Mouse (Mus musculus): Measurements from ENCODE around the gene Bphl.

DNA sequence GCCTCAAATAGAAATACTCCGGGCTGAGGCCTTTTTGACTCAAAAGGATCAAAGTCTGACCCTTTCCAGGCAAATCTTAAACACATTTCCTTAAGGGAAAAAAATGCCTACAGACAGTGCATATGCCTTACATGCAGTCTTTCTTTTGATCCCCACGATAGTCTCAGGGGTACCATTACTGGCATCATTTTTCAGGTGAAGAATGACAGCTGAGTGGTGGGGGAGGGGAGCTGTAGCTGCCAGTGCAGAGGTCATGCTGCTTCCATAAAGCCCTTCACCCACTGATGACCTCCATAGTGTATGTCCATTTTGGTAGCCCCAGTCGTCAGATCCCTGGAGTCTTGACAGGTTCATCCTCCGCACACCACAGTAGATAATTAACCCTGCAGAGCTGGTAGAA, 32.9 kb downstream of the Bphl start:
- TF ChIP-seq POLR2A (IDR thresholded peaks at IDR 0.05; ENCODE audit: insufficient read depth, low read length) (no peak), CTCF (IDR thresholded peaks at IDR 0.05; ENCODE audit: low read depth, low read length) (no peak), EP300 (IDR thresholded peaks at IDR 0.05; ENCODE audit: insufficient read depth, low read depth, low read length) (no peak)

Measured in ES-Bruce4 (cell line).